Mouse (Mus musculus): ENCODE results near the gene Tmem150b. TPM values are rescaled to one million over a fixed set of nuclear protein-coding genes. Genes with fewer than 3 reads are reported as not detected.
A peak's percentile ranks its signal among the peaks of the same experiment; 100 is the strongest.

The Tmem150b gene
- polyA plus RNA-seq, 1 experiment from 2014 or later = 0.32 TPM

DNA sequence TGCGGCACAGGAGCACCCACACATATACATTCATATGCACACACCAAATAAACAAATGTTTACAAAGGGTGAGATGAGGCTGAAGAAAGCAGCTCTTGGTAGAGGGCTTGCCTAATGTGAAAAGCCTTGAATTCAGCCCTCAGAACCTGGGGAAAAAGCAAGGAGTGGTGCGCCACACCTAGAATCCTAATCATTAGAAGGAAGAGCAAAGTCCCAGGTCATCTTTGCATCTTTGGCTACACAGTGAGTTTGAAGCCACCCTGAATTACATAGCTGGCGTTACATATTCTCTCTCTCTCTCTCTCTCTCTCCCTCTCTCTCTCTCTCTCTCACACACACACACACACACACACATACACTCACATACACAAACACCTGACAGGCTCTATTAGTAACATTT lies 5.8 kb downstream of the Tmem150b start:
- Histone ChIP-seq H3K4me3 (no peak overlapping the region), H3K9me3 (no peaks in the 10 kb centered on the region), H3K4me2 (no peak overlapping the region), H3K4me1 (replicated peaks) (no peaks in the 10 kb centered on the region), H3K27ac (replicated peaks) (no peak overlapping the region), H3K27me3 (no peaks in the 10 kb centered on the region), H3K36me3 (peaks cover 40% of the 10 kb centered on the region), H3K9ac (no peak overlapping the region)
- no peak for ATAC-seq (ENCODE audit: low read depth)
- 92% methylated on average over 3 of the region's 3 CpGs for WGBS

DNA sequence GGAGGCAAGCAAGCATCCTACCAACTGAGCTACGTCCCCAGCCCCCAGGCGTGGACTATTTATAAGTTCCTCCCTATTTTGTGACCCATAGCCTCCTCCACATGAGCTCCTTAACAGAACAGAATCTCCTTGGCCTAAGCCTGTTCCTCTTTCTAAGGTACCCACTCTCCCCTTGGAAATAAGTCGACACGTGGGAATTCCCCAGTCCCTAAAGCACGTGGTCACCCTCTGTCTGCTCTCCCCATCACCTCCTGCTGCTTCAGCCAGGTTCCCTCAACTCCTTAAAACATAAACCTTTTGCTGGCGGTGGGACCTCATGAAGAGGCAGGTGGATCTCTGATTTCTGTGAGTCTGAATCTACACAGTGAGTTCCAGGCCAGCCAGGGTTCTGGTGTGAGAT lies 8.1 kb downstream of the Tmem150b start:
- no peaks in the 10 kb centered on the region for H3K27me3 ChIP-seq
- H3K9ac ChIP-seq = no peak overlapping the region
- no peaks in the 10 kb centered on the region for H3K4me1 ChIP-seq (replicated peaks)
- no peak overlapping the region for H3K27ac ChIP-seq (replicated peaks)
- WGBS = 80% methylated on average over 6 of the region's 6 CpGs
- ATAC-seq (ENCODE audit: low read depth) = no peak
- H3K4me3 ChIP-seq = no peak overlapping the region
- H3K36me3 ChIP-seq = peaks cover 63% of the 10 kb centered on the region
- no peak overlapping the region for H3K4me2 ChIP-seq
- no peaks in the 10 kb centered on the region for H3K9me3 ChIP-seq

DNA sequence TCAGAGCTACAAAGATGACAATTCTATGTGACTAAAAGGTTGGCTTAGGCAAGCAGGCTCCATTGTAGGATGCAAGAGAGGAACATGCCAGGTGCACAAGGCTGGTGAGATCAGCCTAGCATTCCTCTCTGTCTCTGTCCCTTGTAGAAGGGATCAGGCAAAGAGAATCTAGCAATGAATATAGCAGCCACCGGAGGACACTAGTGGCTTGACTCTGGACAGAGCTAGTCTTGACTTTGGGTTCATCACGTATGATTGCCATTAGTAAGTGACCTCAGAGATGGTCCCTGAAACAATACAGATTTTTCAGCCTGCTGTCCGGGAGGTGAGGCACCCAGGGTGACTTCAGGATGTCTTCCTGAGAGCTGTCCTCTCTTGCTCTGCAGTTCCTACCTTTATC lies 12.5 kb downstream of the Tmem150b start:
- no peaks in the 10 kb centered on the region for H3K9me3 ChIP-seq

DNA sequence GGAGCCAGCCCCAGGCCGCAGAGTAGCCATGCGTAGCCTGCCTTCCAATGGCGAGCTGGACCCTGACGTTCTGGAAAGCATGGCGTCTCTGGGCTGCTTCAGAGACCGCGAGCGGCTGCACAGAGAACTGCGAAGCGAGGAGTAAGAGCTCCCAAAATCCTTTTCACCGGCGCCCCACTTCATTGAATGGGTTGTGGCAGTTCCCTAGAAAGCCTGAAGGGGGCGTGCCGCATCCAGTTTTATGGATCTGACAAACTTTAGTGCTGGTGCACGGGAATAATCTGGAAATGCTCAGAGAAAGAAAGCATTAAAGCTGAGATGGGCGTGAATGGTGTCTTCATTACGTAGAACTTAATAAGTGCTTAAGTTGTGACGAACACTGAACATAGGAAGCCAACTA lies 20.0 kb downstream of the Tmem150b start:
- Histone ChIP-seq H3K4me2 (no peak overlapping the region), H3K27ac (replicated peaks) (no peak overlapping the region), H3K4me1 (replicated peaks) (peaks cover 10% of the 10 kb centered on the region), H3K36me3 (peaks cover 100% of the 10 kb centered on the region), H3K27me3 (no peaks in the 10 kb centered on the region), H3K4me3 (no peak overlapping the region), H3K9me3 (no peaks in the 10 kb centered on the region), H3K9ac (no peak overlapping the region)
- 37% methylated on average over 18 of the region's 18 CpGs for WGBS
- no peak for ATAC-seq (ENCODE audit: low read depth)

More for the DNA sequence above, 12.5 kb downstream of the Tmem150b start:
- ATAC-seq (ENCODE audit: low read depth) = no peak
- no peaks in the 10 kb centered on the region for H3K4me1 ChIP-seq (replicated peaks)
- H3K9ac ChIP-seq = no peak overlapping the region
- H3K4me2 ChIP-seq = no peak overlapping the region
- 87% methylated on average over 3 of the region's 3 CpGs for WGBS
- H3K4me3 ChIP-seq = no peak overlapping the region
- peaks cover 100% of the 10 kb centered on the region for H3K36me3 ChIP-seq
- no peaks in the 10 kb centered on the region for H3K27me3 ChIP-seq
- no peak overlapping the region for H3K27ac ChIP-seq (replicated peaks)

DNA sequence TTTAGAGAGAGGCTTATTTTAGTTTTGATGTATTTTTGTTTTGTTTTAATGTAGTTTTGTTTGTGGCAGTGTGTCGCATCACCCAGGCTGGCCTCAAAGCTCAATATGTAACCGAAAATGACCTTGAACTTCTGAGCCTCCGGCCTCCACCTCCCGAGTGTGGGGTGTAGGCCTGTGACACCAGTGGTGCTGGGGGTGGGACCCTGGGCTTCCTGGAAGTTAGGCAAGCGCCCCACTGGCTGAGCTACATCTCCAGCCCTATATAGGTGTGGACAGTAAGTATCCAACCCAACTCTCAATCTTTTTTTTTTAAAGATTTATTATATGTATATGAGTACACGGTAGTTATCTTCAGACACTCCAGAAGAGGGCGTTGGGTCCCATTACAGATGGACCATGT lies 21.9 kb downstream of the Tmem150b start:
- no peak overlapping the region for H3K9ac ChIP-seq
- H3K9me3 ChIP-seq = no peaks in the 10 kb centered on the region
- no peak for ATAC-seq (ENCODE audit: low read depth)
- H3K27me3 ChIP-seq = no peaks in the 10 kb centered on the region
- no peak overlapping the region for H3K4me2 ChIP-seq
- no peak overlapping the region for H3K4me3 ChIP-seq
- no peak overlapping the region for H3K27ac ChIP-seq (replicated peaks)
- H3K36me3 ChIP-seq = peaks cover 100% of the 10 kb centered on the region
- WGBS = 96% methylated on average over 7 of the region's 7 CpGs
- peaks cover 10% of the 10 kb centered on the region for H3K4me1 ChIP-seq (replicated peaks)

DNA sequence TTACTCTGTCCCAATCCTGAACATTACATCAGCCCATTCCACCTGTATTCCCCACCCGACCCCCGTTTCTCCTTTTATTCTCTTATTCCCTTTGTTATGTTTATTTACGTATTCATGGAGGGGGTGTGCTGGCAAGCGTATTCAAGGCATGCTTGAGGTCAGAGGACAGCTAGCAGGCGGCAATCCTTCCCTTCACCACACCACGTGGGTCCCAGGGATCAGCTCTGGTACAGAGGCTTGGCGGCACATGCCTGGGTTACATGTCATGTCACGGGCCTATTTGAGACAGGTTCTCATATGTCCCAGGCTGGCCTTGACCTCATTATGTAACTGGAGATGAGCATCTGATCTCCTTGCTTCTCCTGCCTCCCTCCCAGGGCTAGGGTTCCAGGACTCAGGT lies 22.7 kb downstream of the Tmem150b start:
- Histone ChIP-seq H3K9ac (0 out of 2 replicates have a peak overlapping the region, but pooled peaks have one; percentile 2), H3K9me3 (no peaks in the 10 kb centered on the region), H3K4me3 (no peak overlapping the region), H3K36me3 (peaks cover 100% of the 10 kb centered on the region), H3K4me2 (no peak overlapping the region), H3K4me1 (replicated peaks) (peaks cover 10% of the 10 kb centered on the region), H3K27ac (replicated peaks) (0 out of 2 replicates have a peak overlapping the region, but pooled peaks have one; percentile 9), H3K27me3 (no peaks in the 10 kb centered on the region)
- no peak for ATAC-seq (ENCODE audit: low read depth)
- 52% methylated on average over 8 of the region's 8 CpGs for WGBS

DNA sequence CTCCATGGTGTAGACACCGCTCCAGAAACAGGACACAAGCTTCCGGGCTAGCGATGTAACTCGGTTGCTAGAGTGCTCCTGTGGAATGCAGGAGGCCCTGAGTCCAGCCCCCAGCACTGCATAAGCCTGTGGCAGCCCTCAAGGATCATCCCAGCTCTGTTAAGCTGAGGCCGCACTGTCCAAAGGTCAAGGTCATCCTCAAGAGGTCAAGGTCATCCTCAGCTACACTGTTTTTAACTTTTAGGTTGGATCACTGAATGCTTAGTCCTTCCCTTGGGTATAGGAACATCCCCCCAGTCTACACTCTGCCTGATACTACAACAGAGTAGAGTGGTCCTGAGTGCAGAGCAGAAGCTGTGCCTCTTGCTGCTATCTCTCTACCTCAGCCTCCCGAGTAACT lies 32.0 kb downstream of the Tmem150b start:
- no peak overlapping the region for H3K27ac ChIP-seq (replicated peaks)
- no peak overlapping the region for H3K4me2 ChIP-seq
- H3K4me3 ChIP-seq = no peak overlapping the region
- H3K4me1 ChIP-seq (replicated peaks) = peaks cover 31% of the 10 kb centered on the region
- H3K9me3 ChIP-seq = no peaks in the 10 kb centered on the region
- peaks cover 55% of the 10 kb centered on the region for H3K36me3 ChIP-seq
- ATAC-seq (ENCODE audit: low read depth) = no peak
- 79% methylated on average over 6 of the region's 6 CpGs for WGBS
- H3K27me3 ChIP-seq = no peaks in the 10 kb centered on the region
- H3K9ac ChIP-seq = no peak overlapping the region

DNA sequence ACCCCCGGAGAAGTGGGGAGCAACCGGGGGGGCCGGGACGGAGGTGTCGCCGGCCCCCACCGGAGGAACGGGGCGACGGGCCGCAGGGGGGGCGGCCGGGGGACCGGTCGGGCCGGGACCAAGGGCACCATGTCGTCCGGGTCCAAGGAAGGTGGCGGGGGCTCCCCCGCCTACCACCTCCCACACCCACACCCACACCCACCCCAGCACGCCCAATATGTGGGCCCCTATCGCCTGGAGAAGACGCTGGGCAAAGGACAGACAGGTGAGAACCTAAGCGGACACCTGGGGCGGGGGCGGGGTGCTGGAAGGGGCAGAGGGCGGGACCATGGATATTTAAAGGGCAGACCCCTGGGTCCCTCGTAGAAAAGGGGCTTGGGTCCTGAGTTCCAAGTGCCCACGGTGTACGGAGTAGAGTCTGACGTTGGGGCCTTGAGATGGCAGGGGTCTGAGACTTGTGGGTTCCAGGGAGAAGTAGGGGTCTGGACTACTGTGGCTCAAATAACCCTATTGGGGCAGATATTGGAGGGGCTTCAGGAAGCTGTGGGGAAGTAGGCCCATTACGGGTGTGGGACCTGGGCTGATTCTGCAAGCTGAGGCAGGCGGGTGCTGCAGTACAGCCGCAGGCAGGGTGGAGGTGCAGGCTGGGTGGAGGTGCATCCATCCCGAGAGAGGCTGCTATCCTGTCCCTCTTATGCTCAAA lies 33.9 kb downstream of the Tmem150b start:
- Histone ChIP-seq H3K27me3 (no peaks in the 10 kb centered on the region), H3K4me2 (peak overlapping the region; percentile 76), H3K4me1 (replicated peaks) (peaks cover 31% of the 10 kb centered on the region), H3K27ac (replicated peaks) (peak overlapping the region; percentile 94), H3K36me3 (peaks cover 37% of the 10 kb centered on the region), H3K9ac (peak overlapping the region; percentile 100), H3K4me3 (peak overlapping the region; percentile 91), H3K9me3 (no peaks in the 10 kb centered on the region)
- 4% methylated on average over 26 of the region's 35 CpGs for WGBS
- ATAC-seq (ENCODE audit: low read depth) = peak; percentile 74

DNA sequence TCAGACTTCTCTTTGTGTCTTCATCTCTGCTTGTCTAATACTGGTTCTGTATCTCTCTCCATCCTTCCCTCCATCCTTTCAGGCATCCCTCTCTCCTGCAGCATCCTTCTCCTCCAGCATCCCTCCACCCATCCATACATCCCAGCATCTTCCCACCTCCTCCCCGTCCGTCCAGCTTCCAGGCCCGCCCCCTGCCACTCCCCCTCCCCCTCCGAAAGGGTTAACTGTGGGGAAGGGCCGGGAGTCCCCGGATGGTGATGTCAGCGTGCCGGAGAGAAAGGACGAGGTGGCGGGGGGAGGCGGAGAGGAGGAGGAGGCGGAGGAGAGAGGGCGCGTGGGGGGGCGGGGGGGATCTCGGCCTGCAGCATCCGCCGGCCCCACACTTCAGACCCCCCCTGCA lies 34.7 kb downstream of the Tmem150b start, which contains the start of gene Brsk1:
Gene Brsk1 (plus strand): TSS at position 218 of the 400 bp plus-strand sequence.
- under 1% methylated on average over 6 of the region's 18 CpGs for whole genome bisulfite sequencing
- H3K4me3 ChIP-seq = peak within 1 kb of the TSS; percentile 91
- ATAC-seq (ENCODE audit: low read depth) = peak; percentile 87

DNA sequence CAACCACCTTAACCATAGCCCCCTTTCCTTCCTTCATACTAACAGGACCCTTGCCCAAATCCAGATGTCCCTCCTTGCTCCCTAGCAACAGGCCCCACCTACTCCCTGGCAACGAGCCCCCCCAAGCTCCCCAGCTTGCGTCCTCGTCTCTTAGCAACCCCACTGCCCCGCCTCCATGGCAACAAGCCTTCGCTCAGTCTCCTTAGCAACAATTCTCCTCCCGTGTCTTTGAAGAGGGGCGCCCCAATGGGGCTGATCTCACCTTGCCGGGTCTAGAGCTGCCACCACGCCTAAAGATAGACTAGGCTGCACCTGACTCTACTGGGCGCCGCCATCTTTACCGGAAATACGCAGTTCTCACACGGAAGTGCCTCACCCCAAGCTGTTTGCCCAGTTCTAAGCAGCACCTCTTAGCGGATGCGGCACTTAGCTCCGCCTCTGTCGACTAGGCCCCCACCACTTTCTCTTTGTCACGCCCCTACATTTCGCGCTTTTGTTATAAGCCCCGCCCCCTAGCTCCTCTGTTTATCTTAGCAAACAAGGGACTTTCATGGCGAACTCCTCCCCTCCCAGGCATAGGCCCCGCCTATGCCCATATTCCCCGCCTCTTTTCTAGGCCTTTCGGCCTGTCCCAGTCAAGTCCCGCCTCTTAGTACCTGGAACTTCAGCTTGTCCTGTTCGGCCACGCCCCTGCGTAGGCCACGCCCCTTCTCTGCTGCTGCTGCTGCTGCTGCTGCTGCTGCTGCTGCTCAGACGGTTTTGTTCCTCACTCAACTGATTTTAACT lies 40.2 kb downstream of the Tmem150b start, which contains the start of gene Hspbp1:
Gene Hspbp1 (minus strand): TSS at position 437 of the 786 bp plus-strand sequence.
- Histone ChIP-seq H3K9me3 (no peaks in the 10 kb centered on the region), H3K4me1 (replicated peaks) (peaks cover 14% of the 10 kb centered on the region), H3K9ac (peak within 1 kb of the TSS; percentile 67), H3K27me3 (no peaks in the 10 kb centered on the region), H3K4me3 (peak within 1 kb of the TSS; percentile 69), H3K36me3 (peaks cover 23% of the 10 kb centered on the region), H3K4me2 (peak within 1 kb of the TSS; percentile 78), H3K27ac (replicated peaks) (peak within 1 kb of the TSS; percentile 72)
- peak; percentile 99 for ATAC-seq (ENCODE audit: low read depth)
- WGBS = under 1% methylated on average over 32 of the region's 32 CpGs

More for the DNA sequence above, 34.7 kb downstream of the Tmem150b start, which contains the start of gene Brsk1:
- peak within 1 kb of the TSS; percentile 76 for H3K4me2 ChIP-seq
- no peaks in the 10 kb centered on the region for H3K27me3 ChIP-seq
- no peaks in the 10 kb centered on the region for H3K9me3 ChIP-seq
- H3K9ac ChIP-seq = peak within 1 kb of the TSS; percentile 100
- peak within 1 kb of the TSS; percentile 94 for H3K27ac ChIP-seq (replicated peaks)
- H3K36me3 ChIP-seq = peaks cover 29% of the 10 kb centered on the region
- peaks cover 31% of the 10 kb centered on the region for H3K4me1 ChIP-seq (replicated peaks)

DNA sequence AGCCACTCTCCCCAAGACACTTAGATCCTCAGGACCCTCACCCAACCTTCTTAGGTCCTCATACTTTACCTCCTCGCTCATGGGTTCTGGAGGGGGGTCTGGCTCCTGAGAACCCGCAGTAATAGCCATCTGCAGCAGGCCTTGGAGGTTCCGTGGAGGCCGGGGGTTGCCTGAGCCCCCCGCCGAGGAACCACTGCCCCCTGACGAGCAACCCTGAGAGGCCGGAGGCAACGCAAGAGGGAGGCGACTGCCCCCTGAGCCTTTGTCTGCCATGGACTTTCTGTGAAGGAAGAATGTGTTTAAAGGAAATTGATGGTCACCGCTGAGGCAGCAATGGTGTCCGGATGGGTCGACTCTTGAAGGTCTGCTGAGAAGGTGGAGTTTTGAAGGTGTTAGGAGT lies 40.8 kb downstream of the Tmem150b start:
- Histone ChIP-seq H3K36me3 (peaks cover 25% of the 10 kb centered on the region), H3K9me3 (no peaks in the 10 kb centered on the region), H3K27ac (replicated peaks) (peak overlapping the region; percentile 72; the same call in 1 of the 2 replicates), H3K9ac (peak overlapping the region; percentile 67), H3K4me3 (peak overlapping the region; percentile 69), H3K4me1 (replicated peaks) (peaks cover 13% of the 10 kb centered on the region), H3K4me2 (peak overlapping the region; percentile 78), H3K27me3 (no peaks in the 10 kb centered on the region)
- 1% methylated on average over 13 of the region's 13 CpGs for WGBS
- no peak for ATAC-seq (ENCODE audit: low read depth)

DNA sequence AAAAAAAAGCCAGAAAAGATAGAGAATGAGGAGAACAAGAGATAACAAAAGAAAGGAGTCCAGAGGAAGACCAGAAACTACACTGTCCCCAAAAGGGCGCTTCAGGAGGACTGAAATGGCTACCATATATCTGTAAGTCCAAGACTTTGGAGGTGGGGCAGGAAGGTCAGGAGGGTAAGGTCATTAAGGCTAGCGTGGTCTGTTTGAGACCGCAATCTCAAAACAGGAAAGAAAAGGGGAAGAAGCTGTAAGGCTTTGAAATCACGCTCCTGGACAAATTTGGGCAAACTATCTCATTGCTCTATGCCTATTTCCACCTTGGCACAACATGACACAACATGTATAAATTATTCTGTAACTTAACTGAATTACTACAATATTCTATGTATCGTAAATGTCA lies 41.7 kb downstream of the Tmem150b start:
- 89% methylated on average over 5 of the region's 5 CpGs for WGBS
- Histone ChIP-seq H3K4me3 (no peak overlapping the region), H3K27me3 (no peaks in the 10 kb centered on the region), H3K36me3 (peaks cover 29% of the 10 kb centered on the region), H3K4me1 (replicated peaks) (peaks cover 13% of the 10 kb centered on the region), H3K9ac (no peak overlapping the region), H3K9me3 (no peaks in the 10 kb centered on the region), H3K27ac (replicated peaks) (no peak overlapping the region), H3K4me2 (no peak overlapping the region)
- no peak for ATAC-seq (ENCODE audit: low read depth)
